Mouse (Mus musculus): ENCODE results near the gene Ube2e2. TPM values are rescaled to one million over a fixed set of nuclear protein-coding genes. Genes with fewer than 3 reads are reported as not detected.

The Ube2e2 gene
- total RNA-seq (2021), result 10 to 100 TPM; 37.8 to 38.7 TPM
- long read RNA-seq, experiment 1, partial matches to known transcripts, result 1 of 2 reads
- long read RNA-seq, experiment 1, other reads (novel, unspliced or antisense), result 1 of 2 reads
- long read RNA-seq, experiment 2, partial matches to known transcripts, result 4 of 7 reads
- long read RNA-seq, experiment 2, other reads (novel, unspliced or antisense), result 3 of 7 reads

- DNase-seq (ENCODE audit: low spot score in 2 of 2), result no peak
Measured at GRCm38 (mm10) chr14:18893947-18894445, at the start of gene Ube2e2. Gene Ube2e2 (minus strand): TSS chr14:18894267.

GRCm38 (mm10) chr14:18940068-18940467, 46.0 kb upstream of the Ube2e2 start:
- no peak for DNase-seq (ENCODE audit: low spot score in 2 of 2)

GRCm38 (mm10) chr14:18903553-18903952, 9.5 kb upstream of the Ube2e2 start:
- no peak for DNase-seq (ENCODE audit: low spot score in 2 of 2)

GRCm38 (mm10) chr14:18893121-18893946, 733 bp downstream of the Ube2e2 start:
- peak; percentile 86 to 91 for DNase-seq (ENCODE audit: low spot score in 2 of 2)

GRCm38 (mm10) chr14:18889571-18889970, 4.5 kb downstream of the Ube2e2 start:
- DNase-seq (ENCODE audit: low spot score in 2 of 2), result no peak

- no peak for DNase-seq (ENCODE audit: low spot score in 2 of 2)
Measured at GRCm38 (mm10) chr14:18882493-18882892, 11.6 kb downstream of the Ube2e2 start.

- no peak for DNase-seq (ENCODE audit: low spot score in 2 of 2)
Measured at GRCm38 (mm10) chr14:18870716-18871115, 23.4 kb downstream of the Ube2e2 start.

- no peak for DNase-seq (ENCODE audit: low spot score in 2 of 2)
Measured at GRCm38 (mm10) chr14:18828661-18829060, 65.4 kb downstream of the Ube2e2 start.

- DNase-seq (ENCODE audit: low spot score in 2 of 2), result no peak
Measured at GRCm38 (mm10) chr14:18826753-18827152, 67.3 kb downstream of the Ube2e2 start.

GRCm38 (mm10) chr14:18820713-18821112, 73.4 kb downstream of the Ube2e2 start:
- no peak for DNase-seq (ENCODE audit: low spot score in 2 of 2)

GRCm38 (mm10) chr14:18796857-18797256, 97.2 kb downstream of the Ube2e2 start:
- no peak for DNase-seq (ENCODE audit: low spot score in 2 of 2)

GRCm38 (mm10) chr14:18795787-18796186, 98.3 kb downstream of the Ube2e2 start:
- no peak for DNase-seq (ENCODE audit: low spot score in 2 of 2)

GRCm38 (mm10) chr14:18778993-18779675, 114.9 kb downstream of the Ube2e2 start:
- no peak for DNase-seq (ENCODE audit: low spot score in 2 of 2)

GRCm38 (mm10) chr14:18778241-18778640, 115.8 kb downstream of the Ube2e2 start:
- no peak for DNase-seq (ENCODE audit: low spot score in 2 of 2)

- no peak for DNase-seq (ENCODE audit: low spot score in 2 of 2)
Measured at GRCm38 (mm10) chr14:18776132-18776531, 117.9 kb downstream of the Ube2e2 start.

GRCm38 (mm10) chr14:18773724-18774123, 120.3 kb downstream of the Ube2e2 start:
- no peak for DNase-seq (ENCODE audit: low spot score in 2 of 2)

GRCm38 (mm10) chr14:18759601-18760356, 134.3 kb downstream of the Ube2e2 start:
- no peak for DNase-seq (ENCODE audit: low spot score in 2 of 2)

GRCm38 (mm10) chr14:18758595-18759532, 135.2 kb downstream of the Ube2e2 start:
- DNase-seq (ENCODE audit: low spot score in 2 of 2), result no peak

GRCm38 (mm10) chr14:18758003-18758402, 136.1 kb downstream of the Ube2e2 start:
- no peak for DNase-seq (ENCODE audit: low spot score in 2 of 2)

- DNase-seq (ENCODE audit: low spot score in 2 of 2), result no peak
Measured at GRCm38 (mm10) chr14:18755410-18755809, 138.7 kb downstream of the Ube2e2 start.
